Mouse (Mus musculus) layer of hippocampus, adult 18-20 months (tissue): ENCODE measurements around the gene Cdhr4. TPM values are rescaled to one million over a fixed set of nuclear protein-coding genes. Genes with fewer than 3 reads are reported as not detected.

Experiments
- DNase-seq, 2 experiments: peaks; one replicate each; pipeline ENCODE4 v3.0.0; 2022; ENCODE audit warnings: low spot score in 2 of 2
- long read RNA-seq: library from polyadenylated mRNA; stranded (forward); transcript quantifications from one replicate; pipeline ENCODE4 v2.0.0, GENCODE M21; 2021
- total RNA-seq, 2 experiments: library from RNA; stranded (reverse); gene quantifications; 2 replicates each; pipeline ENCODE4 v1.2.3; 2021

The Cdhr4 gene
- 1 to 10 TPM; 4.4 to 6.9 TPM for total RNA-seq
- long read RNA-seq, partial matches to known transcripts = 2 of 8 reads
- long read RNA-seq, other reads (novel, unspliced or antisense) = 6 of 8 reads

- DNase-seq = no peak
Measured at GRCm38 (mm10) chr9:107992197-107992596, at the start of gene Cdhr4. Gene Cdhr4, plus strand, starts transcription at chr9:107992497.

- DNase-seq = peak in 1 of 2 experiments; percentile 43
Measured at GRCm38 (mm10) chr9:107947241-107948194, 44.8 kb upstream of the Cdhr4 start.

- no peak for DNase-seq
Measured at GRCm38 (mm10) chr9:107949184-107949921, 42.9 kb upstream of the Cdhr4 start.

GRCm38 (mm10) chr9:107949922-107950235, 42.4 kb upstream of the Cdhr4 start, which contains the start of gene Traip:
Gene Traip, plus strand, starts transcription at chr9:107950136.
- DNase-seq = no peak

- peak; percentile 87 to 92 for DNase-seq
Measured at GRCm38 (mm10) chr9:107950460-107951355, 41.6 kb upstream of the Cdhr4 start.

- no peak for DNase-seq
Measured at GRCm38 (mm10) chr9:107955613-107956289, 36.5 kb upstream of the Cdhr4 start.

GRCm38 (mm10) chr9:107957141-107957540, 35.2 kb upstream of the Cdhr4 start:
- DNase-seq = no peak

- no peak for DNase-seq
Measured at GRCm38 (mm10) chr9:107959896-107960295, 32.4 kb upstream of the Cdhr4 start.

- no peak for DNase-seq
Measured at GRCm38 (mm10) chr9:107960928-107961327, 31.4 kb upstream of the Cdhr4 start.

GRCm38 (mm10) chr9:107961351-107961762, 30.9 kb upstream of the Cdhr4 start:
- peak; percentile 84 to 89 for DNase-seq

GRCm38 (mm10) chr9:107961881-107962280, 30.4 kb upstream of the Cdhr4 start:
- DNase-seq = peak; percentile 74 to 87

- no peak for DNase-seq
Measured at GRCm38 (mm10) chr9:107962916-107963315, 29.4 kb upstream of the Cdhr4 start.

- peak in 1 of 2 experiments; percentile 87 for DNase-seq
Measured at GRCm38 (mm10) chr9:107963700-107964099, 28.6 kb upstream of the Cdhr4 start.

- DNase-seq = no peak
Measured at GRCm38 (mm10) chr9:107964681-107965080, 27.6 kb upstream of the Cdhr4 start.

- DNase-seq = no peak
Measured at GRCm38 (mm10) chr9:107966676-107967075, 25.6 kb upstream of the Cdhr4 start.

GRCm38 (mm10) chr9:107967437-107967836, 24.9 kb upstream of the Cdhr4 start:
- no peak for DNase-seq

GRCm38 (mm10) chr9:107968531-107968930, 23.8 kb upstream of the Cdhr4 start:
- no peak for DNase-seq

- no peak for DNase-seq
Measured at GRCm38 (mm10) chr9:107970311-107970710, 22.0 kb upstream of the Cdhr4 start.

- DNase-seq = no peak
Measured at GRCm38 (mm10) chr9:107971690-107972541, 20.4 kb upstream of the Cdhr4 start.
